Mouse (Mus musculus) neural tube, embryonic 13.5 days (tissue): ENCODE data around the gene Rslcan18. TPM values are rescaled to one million over a fixed set of nuclear protein-coding genes. Genes with fewer than 3 reads are reported as not detected.
"Not testable (repeated sequence)": the region's sequence is repeated elsewhere in the genome, so short reads cannot be mapped to it uniquely, and the experiment has no call there.

Source experiments
- ATAC-seq: fragments of 200-750 bp; cut with Nextera tagmentation; 2 replicates; pipeline ENCODE4 v1.8.0; 2017; ENCODE audit warnings: low read depth, mild to moderate bottlenecking, moderate TSS enrichment, moderate library complexity
- H3K27ac ChIP-seq: fragments of 300-500 bp; sonication (generic); replicated peaks from 2 replicates; pipeline ENCODE4 v1.5.1; 2015; ENCODE audit warnings: moderate library complexity, mild to moderate bottlenecking, inconsistent platforms
- H3K27me3 ChIP-seq: fragments of 300-500 bp; sonication (generic); 2 replicates; pipeline ENCODE4 v1.6.1; 2015; ENCODE audit warnings: mild to moderate bottlenecking, inconsistent platforms
- H3K36me3 ChIP-seq: fragments of 300-500 bp; sonication (generic); 2 replicates; pipeline ENCODE4 v1.6.1; 2015; ENCODE audit warnings: mild to moderate bottlenecking, inconsistent platforms
- H3K4me1 ChIP-seq: fragments of 300-500 bp; sonication (generic); replicated peaks from 2 replicates; pipeline ENCODE4 v1.6.1; 2015; ENCODE audit warnings: inconsistent platforms
- H3K4me2 ChIP-seq: fragments of 300-500 bp; sonication (generic); 2 replicates; pipeline ENCODE4 v1.6.1; 2015; ENCODE audit warnings: inconsistent platforms, mild to moderate bottlenecking, moderate library complexity
- H3K4me3 ChIP-seq: fragments of 300-500 bp; sonication (generic); 2 replicates; pipeline ENCODE4 v1.5.1; 2015; ENCODE audit warnings: mild to moderate bottlenecking, inconsistent platforms
- H3K9ac ChIP-seq: fragments of 300-500 bp; sonication (generic); 2 replicates; pipeline ENCODE4 v1.6.1; 2015; ENCODE audit warnings: moderate library complexity, mild to moderate bottlenecking, inconsistent platforms
- H3K9me3 ChIP-seq: fragments of 300-500 bp; sonication (generic); 2 replicates; pipeline ENCODE4 v1.6.1; 2016; ENCODE audit warnings: inconsistent platforms
- WGBS: fragments of 180-500 bp; shearing (Covaris S2); methylation state at CpG from one replicate; pipeline ENCODE4 v1.1.7; 2015; 5-methylcytosine and 5-hydroxymethylcytosine counted together
- polyA plus RNA-seq: library from polyadenylated mRNA; unstranded; fragments of >200 nt; fragmentation: Nextera tagmentation; extraction: Ambion mirVana; gene quantifications from 2 replicates; pipeline ENCODE4 v1.2.1, GENCODE M21; 2015

Gene Rslcan18
- polyA plus RNA-seq: 0.14 TPM in 1 of 2 replicates, not detected in the other

- H3K4me1 ChIP-seq, H3K27ac ChIP-seq, H3K9ac ChIP-seq, H3K9me3 ChIP-seq, H3K4me2 ChIP-seq, H3K27me3 ChIP-seq, H3K36me3 ChIP-seq, H3K4me3 ChIP-seq, ATAC-seq: not testable (repeated sequence)
- WGBS: 91% methylated on average over 8 of the region's 8 CpGs
These were observed at the start of gene Rslcan18 for GRCm38 (mm10) chr13:67116163-67116562. Rslcan18 (minus strand) TSS chr13:67116263.

GRCm38 (mm10) chr13:67128038-67128721 is 12.1 kb upstream of the Rslcan18 start:
- H3K36me3 ChIP-seq: no peaks in the 10 kb centered on the region
- peaks cover 9% of the 10 kb centered on the region for H3K4me1 ChIP-seq
- H3K27ac ChIP-seq: peak overlapping the region; percentile 66
- ATAC-seq: peak; percentile 98
- WGBS: 1% methylated on average over 18 of the region's 18 CpGs
- no peaks in the 10 kb centered on the region for H3K9me3 ChIP-seq
- peak overlapping the region; percentile 65 for H3K4me2 ChIP-seq
- H3K9ac ChIP-seq: peak overlapping the region; percentile 75
- H3K4me3 ChIP-seq: peak overlapping the region; percentile 59
- no peaks in the 10 kb centered on the region for H3K27me3 ChIP-seq

GRCm38 (mm10) chr13:67127507-67127906 is 11.4 kb upstream of the Rslcan18 start:
- not testable (repeated sequence) for H3K4me1 ChIP-seq, H3K27me3 ChIP-seq, H3K36me3 ChIP-seq, H3K9me3 ChIP-seq, H3K27ac ChIP-seq, H3K9ac ChIP-seq
- H3K4me3 ChIP-seq: peak overlapping the region; percentile 59
- WGBS: 79% methylated on average over 10 of the region's 10 CpGs
- peak; percentile 60 for ATAC-seq
- H3K4me2 ChIP-seq: peak overlapping the region; percentile 65

GRCm38 (mm10) chr13:67124460-67124859 is 8.4 kb upstream of the Rslcan18 start:
- Histone ChIP-seq H3K27ac (no peak overlapping the region), H3K9me3 (no peaks in the 10 kb centered on the region), H3K4me1 (peaks cover 9% of the 10 kb centered on the region), H3K4me2 (no peak overlapping the region), H3K4me3 (no peak overlapping the region), H3K27me3 (no peaks in the 10 kb centered on the region), H3K36me3 (no peaks in the 10 kb centered on the region), H3K9ac (no peak overlapping the region)
- 77% methylated on average over 1 of the region's 1 CpGs for WGBS
- ATAC-seq: no peak

GRCm38 (mm10) chr13:67121360-67121759 is 5.3 kb upstream of the Rslcan18 start, which contains the start of gene Zfp759:
Zfp759 (plus strand) TSS chr13:67121660.
- H3K9ac ChIP-seq, H3K9me3 ChIP-seq, H3K27ac ChIP-seq, H3K4me3 ChIP-seq, ATAC-seq, H3K36me3 ChIP-seq, H3K4me1 ChIP-seq, H3K4me2 ChIP-seq, H3K27me3 ChIP-seq: not testable (repeated sequence)

GRCm38 (mm10) chr13:67113287-67113686 is 2.8 kb downstream of the Rslcan18 start:
- Histone ChIP-seq H3K4me2 (no peak overlapping the region), H3K27me3 (no peaks in the 10 kb centered on the region), H3K4me1 (no peaks in the 10 kb centered on the region), H3K4me3 (no peak overlapping the region), H3K36me3 (no peaks in the 10 kb centered on the region), H3K9ac (no peak overlapping the region), H3K9me3 (no peaks in the 10 kb centered on the region), H3K27ac (no peak overlapping the region)
- ATAC-seq: no peak
- 90% methylated on average over 2 of the region's 2 CpGs for WGBS

GRCm38 (mm10) chr13:67112096-67112495 is 4.0 kb downstream of the Rslcan18 start:
- no peak overlapping the region for H3K27ac ChIP-seq
- H3K4me1 ChIP-seq: peaks cover 10% of the 10 kb centered on the region
- no peaks in the 10 kb centered on the region for H3K36me3 ChIP-seq
- no peak overlapping the region for H3K4me2 ChIP-seq
- no peaks in the 10 kb centered on the region for H3K9me3 ChIP-seq
- ATAC-seq: no peak
- 84% methylated on average over 12 of the region's 12 CpGs for WGBS
- H3K4me3 ChIP-seq: no peak overlapping the region
- H3K9ac ChIP-seq: no peak overlapping the region
- no peaks in the 10 kb centered on the region for H3K27me3 ChIP-seq

- Histone ChIP-seq H3K27ac (0 out of 2 replicates have a peak overlapping the region, but pooled peaks have one; percentile 2), H3K4me1 (peaks cover 10% of the 10 kb centered on the region), H3K27me3 (no peaks in the 10 kb centered on the region), H3K4me3 (peak overlapping the region; percentile 59), H3K36me3 (no peaks in the 10 kb centered on the region), H3K4me2 (peak overlapping the region; percentile 70), H3K9ac (peak overlapping the region; percentile 27; the same call in 1 of the 2 replicates), H3K9me3 (no peaks in the 10 kb centered on the region)
- peak; percentile 57 for ATAC-seq
- 5% methylated on average over 9 of the region's 9 CpGs for WGBS
These were observed 7.2 kb downstream of the Rslcan18 start for GRCm38 (mm10) chr13:67108821-67109206.

- Histone ChIP-seq H3K9ac (peak within 1 kb of the TSS; percentile 66), H3K36me3 (no peaks in the 10 kb centered on the region), H3K4me1 (peaks cover 10% of the 10 kb centered on the region), H3K4me3 (peak within 1 kb of the TSS; percentile 59), H3K27ac (peak within 1 kb of the TSS; percentile 61), H3K9me3 (no peaks in the 10 kb centered on the region), H3K27me3 (no peaks in the 10 kb centered on the region), H3K4me2 (peak within 1 kb of the TSS; percentile 70)
- ATAC-seq: peak; percentile 98
- WGBS: under 1% methylated on average over 17 of the region's 17 CpGs
These were observed 7.8 kb downstream of the Rslcan18 start, which contains the start of gene Gm28557 for GRCm38 (mm10) chr13:67108194-67108820. Gm28557 (minus strand) TSS chr13:67108604.

GRCm38 (mm10) chr13:67107681-67108080 is 8.4 kb downstream of the Rslcan18 start:
- Histone ChIP-seq H3K27ac (peak overlapping the region; percentile 61; the same call in 1 of the 2 replicates), H3K9ac (peak overlapping the region; percentile 66)
- WGBS: 69% methylated on average over 9 of the region's 9 CpGs

GRCm38 (mm10) chr13:67097876-67098275 is 18.2 kb downstream of the Rslcan18 start, which contains the start of gene Zfp708:
Zfp708 (minus strand) TSS chr13:67097976.
- Histone ChIP-seq H3K9ac (no peak within 1 kb of the TSS), H3K4me3 (no peak within 1 kb of the TSS), H3K9me3 (no peaks in the 10 kb centered on the region), H3K36me3 (no peaks in the 10 kb centered on the region), H3K27me3 (no peaks in the 10 kb centered on the region), H3K4me1 (no peaks in the 10 kb centered on the region), H3K4me2 (no peak within 1 kb of the TSS), H3K27ac (no peak within 1 kb of the TSS)
- ATAC-seq: no peak
- 92% methylated on average over 10 of the region's 10 CpGs for WGBS

More at GRCm38 (mm10) chr13:67107681-67108080, 8.4 kb downstream of the Rslcan18 start:
- peak overlapping the region; percentile 59 for H3K4me3 ChIP-seq
- 0 out of 2 replicates have a peak, but pooled peaks have one; percentile 2 for ATAC-seq
- no peaks in the 10 kb centered on the region for H3K36me3 ChIP-seq
- H3K4me2 ChIP-seq: peak overlapping the region; percentile 70
- H3K27me3 ChIP-seq: no peaks in the 10 kb centered on the region
- H3K4me1 ChIP-seq: peaks cover 10% of the 10 kb centered on the region
- H3K9me3 ChIP-seq: no peaks in the 10 kb centered on the region

- Histone ChIP-seq H3K27me3 (no peaks in the 10 kb centered on the region), H3K4me1 (no peaks in the 10 kb centered on the region), H3K4me3 (no peak overlapping the region), H3K9me3 (no peaks in the 10 kb centered on the region), H3K27ac (no peak overlapping the region), H3K4me2 (no peak overlapping the region), H3K36me3 (no peaks in the 10 kb centered on the region), H3K9ac (no peak overlapping the region)
- ATAC-seq: no peak
- 85% methylated on average over 1 of the region's 1 CpGs for WGBS
These were observed 25.9 kb downstream of the Rslcan18 start for GRCm38 (mm10) chr13:67090154-67090553.
